In genomic region chr11:54438366-54438781, GRCm38 (mm10) we compare ENCODE assay signal across 8 mouse cellular contexts. TPM values are rescaled to one million over a fixed set of nuclear protein-coding genes. Genes with fewer than 3 reads are reported as not detected.
A peak's percentile ranks its signal among the peaks of the same experiment; 100 is the strongest.
DNase-seq lines count a peak whose midpoint lies in the region; ATAC-seq and TF ChIP-seq lines count a peak whose summit lies in the region.

No protein-coding gene starts in this region.

- H3K9me3 ChIP-seq in MEL (replicated peaks; ENCODE audit: insufficient read depth, low read length) = no peaks in the 10 kb centered on the region
- H3K9me3 ChIP-seq in midbrain, embryonic 15.5 days = no peaks in the 10 kb centered on the region
- no peaks in the 10 kb centered on the region for H3K9me3 ChIP-seq in stomach, embryonic 15.5 days

- 0% methylated on average over 47 of the region's 47 CpGs for WGBS in midbrain, embryonic 15.5 days
- WGBS in stomach, embryonic 15.5 days = under 1% methylated on average over 47 of the region's 47 CpGs

- no peak; a peak in 1 of 4 replicates for TF ChIP-seq EP300 in MEL (IDR thresholded peaks at IDR 0.05; ENCODE audit: low read depth in 1 of 2, low read length in 2 of 2)

- peak overlapping the region; percentile 69 for H3K4me2 ChIP-seq in midbrain, embryonic 15.5 days
- peak overlapping the region; percentile 60 for H3K4me2 ChIP-seq in stomach, embryonic 15.5 days

- peak; percentile 69 for DNase-seq in 3134 (ENCODE audit: extremely low read depth, insufficient read length, low spot score)
- DNase-seq in MEL (ENCODE audit: low read depth, low spot score) = peak; percentile 76
- peak; percentile 64 for DNase-seq in cerebellum, adult 9-10 months
- DNase-seq in frontal cortex, postnatal 25 days (ENCODE audit: low spot score in 2 of 2) = peak; percentile 23 to 30
- peak; percentile 73 for DNase-seq in liver

- H3K36me3 ChIP-seq in MEL (ENCODE audit: control insufficient read depth in 1 of 2, insufficient read depth in 2 of 2, low read length in 2 of 2) = peaks cover 0 to 36% of the 10 kb centered on the region in 2 experiments; a peak in 3 of 4 replicates
- H3K36me3 ChIP-seq in midbrain, embryonic 15.5 days (replicated peaks) = no peaks in the 10 kb centered on the region
- H3K36me3 ChIP-seq in stomach, embryonic 15.5 days = no peaks in the 10 kb centered on the region

- TF ChIP-seq CTCF in MEL (IDR thresholded peaks at IDR 0.05 in 2 of 3, conservative IDR thresholded peaks at IDR 0.05 in 1 of 3; ENCODE audit: control insufficient read depth in 1 of 3, insufficient read depth in 1 of 3, low read depth in 2 of 3, low read length in 3 of 3, poor library complexity in 1 of 3, severe bottlenecking in 1 of 3) = no peak

- peaks cover 14 to 24% of the 10 kb centered on the region in 2 experiments for H3K4me1 ChIP-seq in MEL (ENCODE audit: control insufficient read depth in 1 of 2, insufficient read depth in 2 of 2, low read length in 2 of 2)
- peaks cover 26% of the 10 kb centered on the region for H3K4me1 ChIP-seq in midbrain, embryonic 15.5 days
- H3K4me1 ChIP-seq in stomach, embryonic 15.5 days = 0 out of 2 replicates have a peak, but pooled peaks cover 3% of the 10 kb centered on the region

- peak overlapping the region; percentile 99 for H3K9ac ChIP-seq in MEL (ENCODE audit: control insufficient read depth, low read depth, low read length, poor library complexity, severe bottlenecking)
- H3K9ac ChIP-seq in midbrain, embryonic 15.5 days = peak overlapping the region; percentile 78
- H3K9ac ChIP-seq in stomach, embryonic 15.5 days = peak overlapping the region; percentile 82

- H3K4me3 ChIP-seq in MEL (ENCODE audit: control insufficient read depth in 1 of 2, insufficient read depth in 1 of 2, low read depth in 2 of 2, low read length in 2 of 2) = peak overlapping the region; percentile 100
- H3K4me3 ChIP-seq in midbrain, embryonic 15.5 days = peak overlapping the region; percentile 94
- H3K4me3 ChIP-seq in stomach, embryonic 15.5 days (replicated peaks) = peak overlapping the region; percentile 95

- H3K27ac ChIP-seq in MEL (ENCODE audit: control insufficient read depth, low read depth, low read length) = peak overlapping the region; percentile 94
- peak overlapping the region; percentile 83 for H3K27ac ChIP-seq in midbrain, embryonic 15.5 days
- H3K27ac ChIP-seq in stomach, embryonic 15.5 days = peak overlapping the region; percentile 87

- peak; percentile 18 for ATAC-seq in inflammation-experienced regulatory T-cells, adult 6 months
- ATAC-seq in midbrain, embryonic 15.5 days (replicated peaks) = peak; percentile 71; the same call in 1 of the 2 replicates
- ATAC-seq in stomach, embryonic 15.5 days (ENCODE audit: insufficient read depth, low FRiP score, low read depth) = peak; percentile 80

- peaks cover 47% of the 10 kb centered on the region for H3K79me2 ChIP-seq in MEL (ENCODE audit: control insufficient read depth, insufficient read depth, low read length, poor library complexity)

- H3K27me3 ChIP-seq in MEL (ENCODE audit: control insufficient read depth in 1 of 2, insufficient read depth in 2 of 2, low read length in 2 of 2) = no peaks in the 10 kb centered on the region
- no peaks in the 10 kb centered on the region for H3K27me3 ChIP-seq in midbrain, embryonic 15.5 days (replicated peaks)
- no peaks in the 10 kb centered on the region for H3K27me3 ChIP-seq in stomach, embryonic 15.5 days (replicated peaks)

- TF ChIP-seq RAD21 in MEL (IDR thresholded peaks at IDR 0.05; ENCODE audit: low read depth, low read length) = no peak

- no peak for TF ChIP-seq POLR2A in MEL (IDR thresholded peaks at IDR 0.05; ENCODE audit: control insufficient read depth in 1 of 2, insufficient read depth in 1 of 2, low read depth in 1 of 2, low read length in 2 of 2, poor library complexity in 1 of 2)

TF ChIP-seq in MEL, 35 proteins besides CTCF, POLR2A, EP300 and RAD21:
- TF ChIP-seq SIN3A (IDR thresholded peaks at IDR 0.05; ENCODE audit: low read length) (peak; percentile 11; the same call in 1 of the 2 replicates), ETS1 (IDR thresholded peaks at IDR 0.05; ENCODE audit: low read depth, low read length) (no peak)

RNA-seq across cellular contexts. Expression of gene Fnip1, which starts 0.4 kb away (rescaled TPM):
- 13.6 and 16.4 TPM in 2 replicates for total RNA-seq in MEL (2012; rRNA removed)
- 10 to 100 TPM in 1 of 2 experiments, not detected in 1; 11.9 TPM for polyA plus RNA-seq in MEL (2012; ENCODE audit: insufficient read depth in 1 of 2, insufficient read length in 2 of 2, low read depth in 1 of 2, low replicate concordance in 2 of 2, missing spikeins in 1 of 2)
- polyA plus RNA-seq in inflammation-experienced regulatory T-cells, adult 6 months (2017; shearing (Covaris generic)) = 10 to 100 TPM in 2 of 3 experiments, 1 to 10 TPM in 1; 7.0 to 13.9 (median 13.4) TPM
- 11.0 and 11.6 TPM in 2 replicates for polyA plus RNA-seq in midbrain, embryonic 15.5 days (2015; fragmentation: Nextera tagmentation; extraction: Ambion mirVana)
- 10.6 and 11.5 TPM in 2 replicates for polyA plus RNA-seq in stomach, embryonic 15.5 days (2015; fragmentation: Nextera tagmentation; extraction: Ambion mirVana)

Comparison
In these comparisons a context has a peak if more than half of its experiments do, and no peak if none do; other contexts are left out.
1. Peak in every context shown above with its lines: DNase-seq, ATAC-seq, H3K4me3 ChIP-seq and H3K27ac ChIP-seq.
2. ATAC-seq: peak in every context shown above with its lines; median percentile 80 in stomach, embryonic 15.5 days; 71 in midbrain, embryonic 15.5 days; 18 in inflammation-experienced regulatory T-cells, adult 6 months.